Mouse (Mus musculus): Measurements from ENCODE around the gene Shank1. TPM values are rescaled to one million over a fixed set of nuclear protein-coding genes. Genes with fewer than 3 reads are reported as not detected.
A peak's percentile ranks its signal among the peaks of the same experiment; 100 is the strongest.

The Shank1 gene
- polyA plus RNA-seq, 1 experiment from 2014 or later, result 0.55 TPM

GRCm38 (mm10) chr7:44344622-44345021 lies 34.6 kb downstream of the Shank1 start:
- Histone ChIP-seq H3K27ac (ENCODE audit: low read length) (no peak overlapping the region), H3K27me3 (ENCODE audit: control insufficient read depth, insufficient read depth, low read length) (peaks cover 31% of the 10 kb centered on the region), H3K4me1 (ENCODE audit: control insufficient read depth, insufficient read depth, low read length) (no peaks in the 10 kb centered on the region), H3K4me2 (ENCODE audit: low read depth, low read length) (no peak overlapping the region), H3K9ac (ENCODE audit: low read length) (no peak overlapping the region), H3K9me3 (replicated peaks; ENCODE audit: control insufficient read depth, low read length) (no peaks in the 10 kb centered on the region), H3K36me3 (ENCODE audit: control insufficient read depth, insufficient read depth) (no peaks in the 10 kb centered on the region), H3K4me3 (ENCODE audit: low read length) (no peak overlapping the region)
- WGBS, result 49% methylated on average over 12 of the region's 12 CpGs
- no peak for ATAC-seq (replicated peaks; ENCODE audit: extremely low read depth, insufficient read depth, low FRiP score)

- Histone ChIP-seq H3K27me3 (ENCODE audit: control insufficient read depth, insufficient read depth, low read length) (peaks cover 58% of the 10 kb centered on the region), H3K4me2 (ENCODE audit: low read depth, low read length) (no peak overlapping the region), H3K9me3 (replicated peaks; ENCODE audit: control insufficient read depth, low read length) (no peaks in the 10 kb centered on the region), H3K9ac (ENCODE audit: low read length) (no peak overlapping the region), H3K4me3 (ENCODE audit: low read length) (no peak overlapping the region), H3K36me3 (ENCODE audit: control insufficient read depth, insufficient read depth) (no peaks in the 10 kb centered on the region), H3K27ac (ENCODE audit: low read length) (no peak overlapping the region), H3K4me1 (ENCODE audit: control insufficient read depth, insufficient read depth, low read length) (peaks cover 5% of the 10 kb centered on the region)
- WGBS, result 7% methylated on average over 3 of the region's 3 CpGs
- no peak for ATAC-seq (replicated peaks; ENCODE audit: extremely low read depth, insufficient read depth, low FRiP score)
These were observed 39.0 kb downstream of the Shank1 start for GRCm38 (mm10) chr7:44349043-44349442.

GRCm38 (mm10) chr7:44350957-44351711 lies 41.1 kb downstream of the Shank1 start:
- H3K36me3 ChIP-seq (ENCODE audit: control insufficient read depth, insufficient read depth), result no peaks in the 10 kb centered on the region
- peak overlapping the region; percentile 36 for H3K4me3 ChIP-seq (ENCODE audit: low read length)
- no peak overlapping the region for H3K27ac ChIP-seq (ENCODE audit: low read length)
- peak overlapping the region; percentile 51 for H3K9ac ChIP-seq (ENCODE audit: low read length)
- H3K4me2 ChIP-seq (ENCODE audit: low read depth, low read length), result peak overlapping the region; percentile 63
- no peak; the same call in 1 of the 2 replicates for ATAC-seq (replicated peaks; ENCODE audit: extremely low read depth, insufficient read depth, low FRiP score)
- H3K27me3 ChIP-seq (ENCODE audit: control insufficient read depth, insufficient read depth, low read length), result peaks cover 73% of the 10 kb centered on the region
- WGBS, result 3% methylated on average over 25 of the region's 25 CpGs
- no peaks in the 10 kb centered on the region for H3K9me3 ChIP-seq (replicated peaks; ENCODE audit: control insufficient read depth, low read length)
- peaks cover 5% of the 10 kb centered on the region for H3K4me1 ChIP-seq (ENCODE audit: control insufficient read depth, insufficient read depth, low read length)

- Histone ChIP-seq H3K36me3 (ENCODE audit: control insufficient read depth, insufficient read depth) (no peaks in the 10 kb centered on the region), H3K27ac (ENCODE audit: low read length) (no peak overlapping the region), H3K4me2 (ENCODE audit: low read depth, low read length) (no peak overlapping the region), H3K9me3 (replicated peaks; ENCODE audit: control insufficient read depth, low read length) (no peaks in the 10 kb centered on the region), H3K27me3 (ENCODE audit: control insufficient read depth, insufficient read depth, low read length) (peaks cover 80% of the 10 kb centered on the region), H3K9ac (ENCODE audit: low read length) (no peak overlapping the region), H3K4me1 (ENCODE audit: control insufficient read depth, insufficient read depth, low read length) (peaks cover 10% of the 10 kb centered on the region), H3K4me3 (ENCODE audit: low read length) (peak overlapping the region; percentile 9; the same call in 1 of the 2 replicates)
- ATAC-seq (replicated peaks; ENCODE audit: extremely low read depth, insufficient read depth, low FRiP score), result no peak
- 5% methylated on average over 71 of the region's 71 CpGs for WGBS
These were observed 42.1 kb downstream of the Shank1 start for GRCm38 (mm10) chr7:44351881-44352749.

GRCm38 (mm10) chr7:44352750-44353600 lies 42.9 kb downstream of the Shank1 start:
- Histone ChIP-seq H3K36me3 (ENCODE audit: control insufficient read depth, insufficient read depth) (no peaks in the 10 kb centered on the region), H3K4me3 (ENCODE audit: low read length) (peak overlapping the region; percentile 9; the same call in 1 of the 2 replicates), H3K27me3 (ENCODE audit: control insufficient read depth, insufficient read depth, low read length) (peaks cover 87% of the 10 kb centered on the region), H3K4me2 (ENCODE audit: low read depth, low read length) (no peak overlapping the region), H3K9me3 (replicated peaks; ENCODE audit: control insufficient read depth, low read length) (no peaks in the 10 kb centered on the region), H3K27ac (ENCODE audit: low read length) (no peak overlapping the region), H3K4me1 (ENCODE audit: control insufficient read depth, insufficient read depth, low read length) (peaks cover 10% of the 10 kb centered on the region), H3K9ac (ENCODE audit: low read length) (no peak overlapping the region)
- ATAC-seq (replicated peaks; ENCODE audit: extremely low read depth, insufficient read depth, low FRiP score), result no peak
- 3% methylated on average over 71 of the region's 71 CpGs for WGBS

- ATAC-seq (replicated peaks; ENCODE audit: extremely low read depth, insufficient read depth, low FRiP score), result no peak
- Histone ChIP-seq H3K4me3 (ENCODE audit: low read length) (no peak overlapping the region), H3K27ac (ENCODE audit: low read length) (no peak overlapping the region), H3K9me3 (replicated peaks; ENCODE audit: control insufficient read depth, low read length) (no peaks in the 10 kb centered on the region), H3K27me3 (ENCODE audit: control insufficient read depth, insufficient read depth, low read length) (peaks cover 91% of the 10 kb centered on the region), H3K4me2 (ENCODE audit: low read depth, low read length) (no peak overlapping the region), H3K4me1 (ENCODE audit: control insufficient read depth, insufficient read depth, low read length) (peaks cover 15% of the 10 kb centered on the region), H3K9ac (ENCODE audit: low read length) (no peak overlapping the region), H3K36me3 (ENCODE audit: control insufficient read depth, insufficient read depth) (no peaks in the 10 kb centered on the region)
- 2% methylated on average over 35 of the region's 35 CpGs for WGBS
These were observed 43.7 kb downstream of the Shank1 start for GRCm38 (mm10) chr7:44353601-44354340.

GRCm38 (mm10) chr7:44355411-44355810 lies 45.4 kb downstream of the Shank1 start:
- H3K27ac ChIP-seq (ENCODE audit: low read length), result no peak overlapping the region
- ATAC-seq (replicated peaks; ENCODE audit: extremely low read depth, insufficient read depth, low FRiP score), result no peak
- peaks cover 21% of the 10 kb centered on the region for H3K4me1 ChIP-seq (ENCODE audit: control insufficient read depth, insufficient read depth, low read length)
- H3K4me2 ChIP-seq (ENCODE audit: low read depth, low read length), result no peak overlapping the region
- no peaks in the 10 kb centered on the region for H3K36me3 ChIP-seq (ENCODE audit: control insufficient read depth, insufficient read depth)
- 66% methylated on average over 6 of the region's 6 CpGs for WGBS
- no peaks in the 10 kb centered on the region for H3K9me3 ChIP-seq (replicated peaks; ENCODE audit: control insufficient read depth, low read length)
- H3K4me3 ChIP-seq (ENCODE audit: low read length), result no peak overlapping the region
- peaks cover 83% of the 10 kb centered on the region for H3K27me3 ChIP-seq (ENCODE audit: control insufficient read depth, insufficient read depth, low read length)
- no peak overlapping the region for H3K9ac ChIP-seq (ENCODE audit: low read length)
